Mouse (Mus musculus): Measurements from ENCODE around the gene Wfikkn2.

Wfikkn2 gene

GRCm38 (mm10) chr11:94216247-94216646 lies 29.6 kb downstream of the Wfikkn2 start:
- no peak for DNase-seq

- DNase-seq, result no peak
Measured at GRCm38 (mm10) chr11:94215581-94215980, 30.2 kb downstream of the Wfikkn2 start.

- peak; percentile 51 for DNase-seq
Measured at GRCm38 (mm10) chr11:94213735-94214594, 31.8 kb downstream of the Wfikkn2 start.

DNA sequence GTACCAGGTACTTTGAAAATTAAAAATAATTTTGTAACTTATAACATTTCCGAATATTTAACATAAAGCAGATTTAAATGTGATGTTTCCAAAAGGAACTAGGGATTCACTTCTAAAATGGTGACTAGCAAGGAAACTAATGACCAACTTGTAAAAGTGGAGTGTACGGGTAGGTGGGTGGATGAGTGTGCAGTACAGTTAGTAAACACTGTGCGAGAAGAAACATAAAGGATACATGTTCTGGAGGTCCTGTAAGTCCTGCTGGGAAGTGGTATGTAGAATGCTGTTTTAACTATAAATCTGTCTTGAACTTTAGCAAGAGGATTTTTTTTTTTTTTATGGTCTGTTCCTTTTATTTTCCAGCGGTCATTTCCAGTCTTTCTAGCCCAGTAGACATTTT lies 32.8 kb downstream of the Wfikkn2 start:
- no peak for DNase-seq

DNA sequence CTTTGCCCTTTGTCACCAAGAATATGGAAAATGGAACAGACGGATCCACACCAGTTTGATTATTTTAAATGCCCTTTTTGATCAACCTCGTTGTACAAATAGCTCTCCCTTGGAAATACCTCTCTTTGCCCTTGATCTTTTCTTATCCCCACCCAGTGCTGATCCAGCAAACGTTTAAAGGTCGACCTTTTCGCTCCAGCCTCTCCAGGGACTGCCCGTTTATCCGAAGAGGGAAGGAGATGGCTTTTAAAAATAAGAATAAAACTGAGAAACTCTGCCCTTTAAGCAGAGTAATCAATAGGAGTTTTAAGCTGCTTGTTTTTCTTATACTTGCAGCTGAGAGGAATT lies 33.3 kb downstream of the Wfikkn2 start:
- DNase-seq, result no peak

- peak; percentile 80 for DNase-seq
Measured at GRCm38 (mm10) chr11:94211651-94212488, 33.9 kb downstream of the Wfikkn2 start.

DNA sequence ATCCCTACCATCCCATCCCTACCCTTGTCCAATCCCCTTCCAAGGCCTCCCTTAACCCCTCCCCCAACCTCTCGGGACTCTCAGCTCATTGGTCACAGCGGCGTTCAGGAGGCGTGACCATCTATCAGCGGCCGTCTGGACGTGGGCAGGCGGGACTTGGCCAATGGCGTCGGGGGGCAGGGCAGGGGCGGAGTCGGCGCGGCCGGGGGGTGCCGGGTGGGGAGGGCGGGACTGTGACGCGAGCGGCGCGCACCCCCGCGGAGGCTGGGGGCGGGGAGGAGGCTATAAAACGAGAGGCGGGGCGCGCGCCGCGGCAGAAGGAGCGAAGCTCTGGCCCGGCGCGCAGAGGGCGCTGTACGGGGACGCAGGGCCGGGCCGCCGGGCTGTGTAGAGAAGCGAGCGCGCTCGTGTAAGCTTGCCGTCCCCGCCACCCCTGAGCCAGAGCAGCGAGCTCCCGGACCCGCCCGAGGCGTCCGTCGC lies 34.6 kb downstream of the Wfikkn2 start, which contains the start of gene Tob1:
Tob1 (plus strand) TSS at position 331 of the 480 bp plus-strand sequence.
- DNase-seq, result peak; percentile 98

GRCm38 (mm10) chr11:94210191-94211086 lies 35.4 kb downstream of the Wfikkn2 start:
- DNase-seq, result peak; percentile 91

GRCm38 (mm10) chr11:94209695-94210131 lies 36.1 kb downstream of the Wfikkn2 start:
- no peak for DNase-seq

- DNase-seq, result no peak
Measured at GRCm38 (mm10) chr11:94208811-94209675, 36.8 kb downstream of the Wfikkn2 start.

DNA sequence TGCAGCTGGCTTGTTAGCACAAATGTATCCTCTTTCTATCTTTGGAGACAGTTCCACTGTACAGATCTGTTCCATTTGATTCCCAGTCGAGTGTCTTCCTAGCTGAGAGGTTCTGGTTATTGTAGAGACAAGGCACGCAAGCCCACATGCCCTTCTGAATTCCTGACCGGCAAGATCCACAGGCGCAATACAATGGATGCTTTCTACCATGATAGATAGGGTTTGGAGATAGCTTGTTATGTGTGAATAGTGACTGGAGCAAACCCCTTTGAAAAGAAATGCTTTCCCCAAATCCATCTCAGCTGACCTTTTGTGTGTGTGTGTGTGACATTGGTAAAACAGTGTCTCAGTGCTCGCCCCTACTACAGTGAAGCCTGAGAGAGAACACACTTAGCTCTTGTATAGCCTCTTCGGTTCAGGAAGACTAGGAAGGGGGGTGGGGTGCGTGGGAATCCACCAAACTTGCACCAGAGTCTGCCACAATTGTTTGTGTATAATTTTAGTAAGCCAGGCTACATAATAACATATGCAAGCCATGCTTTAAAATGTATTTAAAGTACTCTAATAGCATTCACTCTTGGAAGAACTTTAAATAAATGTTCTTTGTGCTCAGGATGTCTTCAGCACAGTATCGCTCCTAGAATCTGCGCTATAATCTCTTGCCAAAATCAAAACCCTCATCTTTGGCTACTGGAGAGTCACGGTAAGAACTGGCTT lies 39.2 kb downstream of the Wfikkn2 start:
- DNase-seq, result no peak

- DNase-seq, result no peak
Measured at GRCm38 (mm10) chr11:94203066-94203465, 42.7 kb downstream of the Wfikkn2 start.

DNA sequence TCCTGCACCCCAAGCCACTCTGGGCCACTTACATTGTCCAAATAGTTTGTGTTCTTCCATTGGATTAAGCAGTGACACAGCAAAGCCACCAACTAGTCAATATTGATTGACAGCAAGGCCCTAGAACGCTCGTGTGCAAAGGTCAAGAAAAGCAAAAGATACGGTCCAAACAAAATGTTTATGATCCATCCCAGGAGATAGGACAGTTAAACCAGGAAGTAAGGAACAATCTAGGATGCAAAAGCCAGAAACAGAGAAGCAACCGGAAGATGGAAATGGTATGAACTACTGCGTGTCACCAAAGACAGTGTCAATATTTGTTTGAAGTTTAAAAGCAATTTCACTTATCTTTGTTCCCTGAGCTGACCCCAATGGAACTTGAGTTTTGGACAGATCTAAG lies 43.7 kb downstream of the Wfikkn2 start:
- DNase-seq, result no peak

GRCm38 (mm10) chr11:94200422-94200821 lies 45.4 kb downstream of the Wfikkn2 start:
- DNase-seq, result no peak

DNA sequence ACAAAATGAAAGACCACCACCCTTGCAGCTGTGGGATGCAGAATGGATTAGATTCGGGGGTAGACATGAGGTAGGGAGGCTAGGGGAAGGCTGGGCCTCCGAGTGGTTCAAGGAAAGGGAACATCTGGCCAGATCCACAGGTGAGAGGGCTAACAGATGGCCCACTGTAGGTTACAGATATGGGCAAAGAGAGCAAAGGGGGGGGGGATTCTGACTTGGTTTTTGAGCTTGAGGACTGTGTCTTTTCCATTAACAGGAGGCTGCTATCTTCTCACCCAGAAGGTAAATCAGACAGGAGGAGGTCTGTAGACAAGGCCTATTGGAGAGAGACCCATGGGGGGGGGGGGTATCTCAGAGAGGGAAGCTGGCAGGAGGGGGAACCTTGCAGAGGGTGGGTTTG lies 46.0 kb downstream of the Wfikkn2 start:
- no peak for DNase-seq

- no peak for DNase-seq
Measured at GRCm38 (mm10) chr11:94198405-94199146, 47.2 kb downstream of the Wfikkn2 start.

DNA sequence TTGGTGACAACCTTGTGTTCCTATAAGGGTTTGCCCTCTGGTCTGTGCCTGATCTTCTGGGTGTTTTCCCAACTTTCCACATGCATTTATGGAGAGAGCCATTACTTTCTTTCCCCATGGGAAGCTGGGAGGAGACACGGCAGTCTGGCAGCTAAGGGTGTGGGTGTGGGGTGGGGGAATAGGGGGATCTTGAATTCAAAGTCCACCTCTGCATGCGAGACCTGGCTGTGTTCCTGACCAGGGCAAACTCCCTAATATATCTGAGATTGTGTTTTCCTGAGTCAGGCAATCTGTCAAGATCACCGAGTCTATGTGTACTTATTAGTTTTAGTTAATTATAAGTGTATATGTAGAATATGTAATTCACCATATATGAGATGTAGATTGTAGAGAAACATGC lies 49.5 kb downstream of the Wfikkn2 start:
- DNase-seq, result no peak

DNA sequence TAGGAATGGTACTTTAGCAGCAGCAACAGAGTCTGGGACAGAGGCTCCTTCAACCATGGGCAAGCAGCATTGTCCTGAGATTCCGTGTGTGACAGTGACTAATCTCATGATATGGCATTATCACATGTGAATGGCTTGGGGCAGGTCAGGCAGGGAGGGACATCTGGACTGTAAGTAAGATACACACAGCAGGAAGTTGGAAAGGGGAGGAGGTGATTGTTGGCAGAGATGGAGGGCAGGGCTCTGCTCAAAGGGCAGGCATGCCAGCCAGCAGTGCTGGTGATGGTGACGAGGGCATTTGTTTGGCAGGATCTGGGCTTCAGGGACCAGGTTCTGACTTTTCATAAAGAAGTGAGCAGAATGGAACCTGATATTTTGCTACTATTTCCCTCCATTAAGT lies 52.7 kb downstream of the Wfikkn2 start:
- no peak for DNase-seq

DNA sequence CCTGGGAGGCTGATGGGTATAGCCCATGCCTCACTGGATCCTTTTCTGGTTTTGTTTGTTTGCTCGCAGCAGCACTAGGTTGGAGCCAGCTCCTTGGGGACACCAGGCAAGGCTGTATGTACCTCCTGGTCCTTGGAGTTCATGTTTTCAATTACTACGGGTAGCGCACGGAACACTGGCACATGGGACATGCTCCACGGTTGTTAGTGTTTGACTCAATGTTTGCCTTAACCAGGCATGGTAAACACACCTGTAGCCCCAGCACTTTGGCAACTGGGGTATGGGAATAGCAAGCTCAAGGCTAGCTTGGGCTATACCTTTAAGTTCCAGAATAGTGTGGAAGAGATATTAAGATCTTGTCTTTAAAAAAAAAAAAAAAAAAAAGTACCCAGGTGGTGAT lies 55.1 kb downstream of the Wfikkn2 start:
- DNase-seq, result no peak

- no peak for DNase-seq
Measured at GRCm38 (mm10) chr11:94189579-94189978, 56.2 kb downstream of the Wfikkn2 start.
